Mouse (Mus musculus): Measurements from ENCODE around the gene Cxcl16.

GRCm38 (mm10) chr11:70410297-70410643, 49.5 kb downstream of the Cxcl16 start:
- TF ChIP-seq CTCF (IDR thresholded peaks at IDR 0.05; ENCODE audit: borderline replicate concordance, insufficient read depth, low read depth, low read length) (no peak), POLR2A (IDR thresholded peaks at IDR 0.05; ENCODE audit: borderline replicate concordance, insufficient read depth, low read length) (no peak)

All from cerebellum, adult 2 months (tissue).